Mouse (Mus musculus) heart, embryonic 14.5 days (tissue): Measurements from ENCODE around the gene Kcnab1. TPM values are rescaled to one million over a fixed set of nuclear protein-coding genes. Genes with fewer than 3 reads are reported as not detected.

Experiments
- ATAC-seq: fragments of 200-750 bp; cut with Nextera tagmentation; 2 replicates; pipeline ENCODE4 v1.8.0; 2017; ENCODE audit warnings: low read depth, moderate TSS enrichment; ENCODE audit not compliant: insufficient number of reproducible peaks, insufficient read depth, low FRiP score
- H3K27ac ChIP-seq, 2 experiments: fragments of 200-500 bp in 1 of 2; fragments of 300-500 bp in 1 of 2; sonication (generic) in 1 of 2; replicated peaks in 1 of 2; 2 replicates each; pipeline ENCODE4 v1.5.1; 2012 to 2014; ENCODE audit warnings: low read depth in 2 of 2, low read length in 2 of 2, control low read depth in 1 of 2, mild to moderate bottlenecking in 1 of 2, mixed read lengths in 1 of 2; ENCODE audit not compliant: control insufficient read depth in 1 of 2, insufficient read depth in 1 of 2
- H3K27me3 ChIP-seq: fragments of 300-500 bp; sonication (generic); 2 replicates; pipeline ENCODE4 v1.6.1; 2014; ENCODE audit warnings: mild to moderate bottlenecking, low read length, control low read depth; ENCODE audit not compliant: control insufficient read depth, insufficient read depth
- H3K36me3 ChIP-seq: fragments of 300-500 bp; sonication (generic); 2 replicates; pipeline ENCODE4 v1.6.1; 2014; ENCODE audit warnings: mild to moderate bottlenecking, control low read depth, low read length, mixed read lengths; ENCODE audit not compliant: control insufficient read depth, insufficient read depth
- H3K4me1 ChIP-seq, 2 experiments: fragments of 200-500 bp in 1 of 2; fragments of 300-500 bp in 1 of 2; sonication (generic) in 1 of 2; 2 replicates each; pipeline ENCODE4 v1.6.1; 2012 to 2014; ENCODE audit warnings: low read length in 2 of 2, control low read depth in 1 of 2, mixed read lengths in 1 of 2; ENCODE audit not compliant: control insufficient read depth in 2 of 2, insufficient read depth in 2 of 2
- H3K4me2 ChIP-seq: fragments of 300-500 bp; sonication (generic); 2 replicates; pipeline ENCODE4 v1.6.1; 2014; ENCODE audit warnings: mild to moderate bottlenecking, low read length
- H3K4me3 ChIP-seq, 2 experiments: fragments of 200-500 bp in 1 of 2; fragments of 300-500 bp in 1 of 2; sonication (generic) in 1 of 2; 2 replicates each; pipeline ENCODE4 v1.5.1; 2012 to 2014; ENCODE audit warnings: low read length in 2 of 2, mild to moderate bottlenecking in 2 of 2, control low read depth in 1 of 2, low read depth in 1 of 2, moderate library complexity in 1 of 2; ENCODE audit not compliant: control insufficient read depth in 1 of 2, insufficient read depth in 1 of 2
- H3K9ac ChIP-seq: fragments of 300-500 bp; sonication (generic); 2 replicates; pipeline ENCODE4 v1.6.1; 2014; ENCODE audit warnings: mild to moderate bottlenecking, low read length
- H3K9me3 ChIP-seq: fragments of 300-500 bp; sonication (generic); 2 replicates; pipeline ENCODE4 v1.6.1; 2016; ENCODE audit warnings: low read length, control low read depth; ENCODE audit not compliant: control insufficient read depth
- WGBS: fragments of 180-500 bp; shearing (Covaris S2); extraction: QIAGEN DNeasy Blood & Tissue Kit; methylation state at CpG from one replicate; pipeline ENCODE4 v1.1.7; 2014; 5-methylcytosine and 5-hydroxymethylcytosine counted together
- polyA plus RNA-seq: library from polyadenylated mRNA; unstranded; fragments of >200 nt; fragmentation: Nextera tagmentation; extraction: Ambion mirVana; gene quantifications from 2 replicates; pipeline ENCODE4 v1.2.1, GENCODE M21; 2014

Gene Kcnab1
- polyA plus RNA-seq, 1 experiment from 2014 or later, result 2.8 TPM

- H3K36me3 ChIP-seq, result no peaks in the 10 kb centered on the region
- no peak overlapping the region for H3K4me2 ChIP-seq
- no peak overlapping the region for H3K4me3 ChIP-seq
- H3K9ac ChIP-seq, result no peak overlapping the region
- no peak for ATAC-seq
- no peaks in the 10 kb centered on the region for H3K4me1 ChIP-seq
- H3K9me3 ChIP-seq, result no peaks in the 10 kb centered on the region
- H3K27ac ChIP-seq, result no peak overlapping the region
- no peaks in the 10 kb centered on the region for H3K27me3 ChIP-seq
- 64% methylated on average over 6 of the region's 6 CpGs for WGBS
These were observed 95.3 kb downstream of the Kcnab1 start for GRCm38 (mm10) chr3:65204356-65205075.

DNA sequence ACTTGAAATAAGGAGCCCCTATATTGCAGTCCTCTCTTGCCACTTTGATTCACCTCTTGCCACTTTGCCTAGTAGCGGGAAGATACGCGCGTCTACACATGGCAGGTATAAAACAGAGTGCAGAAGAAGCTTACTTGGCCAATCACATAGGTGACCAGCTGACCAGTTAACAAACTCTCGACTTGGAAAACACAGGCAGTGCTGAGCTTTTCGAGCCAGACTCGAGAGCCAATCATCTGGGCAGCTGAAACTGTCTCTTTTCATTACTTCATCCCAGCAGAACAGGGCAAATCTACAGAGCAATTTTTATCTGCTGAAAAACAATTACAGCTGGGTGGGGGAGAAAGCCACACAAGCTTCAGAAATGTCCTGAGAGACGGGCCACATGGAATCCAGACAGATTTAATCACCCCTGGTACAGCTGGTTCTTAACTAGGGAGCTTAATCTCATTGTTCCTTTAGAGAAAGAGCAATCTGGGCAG is 96.4 kb downstream of the Kcnab1 start:
- H3K27me3 ChIP-seq, result no peaks in the 10 kb centered on the region
- no peak overlapping the region for H3K4me2 ChIP-seq
- H3K4me1 ChIP-seq, result no peaks in the 10 kb centered on the region
- no peak overlapping the region for H3K9ac ChIP-seq
- H3K36me3 ChIP-seq, result no peaks in the 10 kb centered on the region
- no peak overlapping the region for H3K4me3 ChIP-seq
- no peaks in the 10 kb centered on the region for H3K9me3 ChIP-seq
- ATAC-seq, result no peak
- H3K27ac ChIP-seq, result no peak overlapping the region
- WGBS, result 64% methylated on average over 8 of the region's 8 CpGs

GRCm38 (mm10) chr3:65213725-65214124 is 104.5 kb downstream of the Kcnab1 start:
- Histone ChIP-seq H3K36me3 (no peaks in the 10 kb centered on the region), H3K27me3 (no peaks in the 10 kb centered on the region), H3K4me1 (peaks cover 7 to 8% of the 10 kb centered on the region in 2 experiments; a peak in 3 of 4 replicates), H3K4me3 (no peak overlapping the region), H3K27ac (no peak overlapping the region), H3K4me2 (no peak overlapping the region), H3K9ac (no peak overlapping the region), H3K9me3 (no peaks in the 10 kb centered on the region)
- no peak for ATAC-seq
- 65% methylated on average over 2 of the region's 2 CpGs for WGBS

DNA sequence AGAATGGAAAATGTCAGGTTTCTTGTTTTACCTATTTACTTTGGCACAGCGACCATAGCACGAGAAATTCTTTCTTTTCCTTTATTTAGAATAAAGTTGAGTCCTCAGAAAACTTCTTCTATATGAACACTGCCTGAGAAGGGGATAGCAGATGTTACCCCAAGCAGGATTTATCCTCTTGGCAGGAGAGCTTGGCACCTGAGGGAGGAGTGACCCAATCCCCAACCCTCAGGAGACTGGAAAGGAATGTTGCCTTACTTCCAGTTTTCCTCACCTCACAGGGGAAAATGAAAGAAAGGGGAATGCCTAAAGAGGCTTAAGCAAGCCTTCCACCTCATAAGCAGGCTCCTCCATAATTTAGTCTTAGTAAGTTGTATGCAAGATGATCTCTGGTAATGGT is 105.5 kb downstream of the Kcnab1 start:
- Histone ChIP-seq H3K4me3 (no peak overlapping the region), H3K4me2 (no peak overlapping the region), H3K36me3 (no peaks in the 10 kb centered on the region), H3K27me3 (no peaks in the 10 kb centered on the region), H3K4me1 (peaks cover 7 to 8% of the 10 kb centered on the region in 2 experiments; a peak in 3 of 4 replicates), H3K9ac (no peak overlapping the region), H3K27ac (no peak overlapping the region), H3K9me3 (no peaks in the 10 kb centered on the region)
- no peak for ATAC-seq
- 78% methylated on average over 2 of the region's 2 CpGs for WGBS

DNA sequence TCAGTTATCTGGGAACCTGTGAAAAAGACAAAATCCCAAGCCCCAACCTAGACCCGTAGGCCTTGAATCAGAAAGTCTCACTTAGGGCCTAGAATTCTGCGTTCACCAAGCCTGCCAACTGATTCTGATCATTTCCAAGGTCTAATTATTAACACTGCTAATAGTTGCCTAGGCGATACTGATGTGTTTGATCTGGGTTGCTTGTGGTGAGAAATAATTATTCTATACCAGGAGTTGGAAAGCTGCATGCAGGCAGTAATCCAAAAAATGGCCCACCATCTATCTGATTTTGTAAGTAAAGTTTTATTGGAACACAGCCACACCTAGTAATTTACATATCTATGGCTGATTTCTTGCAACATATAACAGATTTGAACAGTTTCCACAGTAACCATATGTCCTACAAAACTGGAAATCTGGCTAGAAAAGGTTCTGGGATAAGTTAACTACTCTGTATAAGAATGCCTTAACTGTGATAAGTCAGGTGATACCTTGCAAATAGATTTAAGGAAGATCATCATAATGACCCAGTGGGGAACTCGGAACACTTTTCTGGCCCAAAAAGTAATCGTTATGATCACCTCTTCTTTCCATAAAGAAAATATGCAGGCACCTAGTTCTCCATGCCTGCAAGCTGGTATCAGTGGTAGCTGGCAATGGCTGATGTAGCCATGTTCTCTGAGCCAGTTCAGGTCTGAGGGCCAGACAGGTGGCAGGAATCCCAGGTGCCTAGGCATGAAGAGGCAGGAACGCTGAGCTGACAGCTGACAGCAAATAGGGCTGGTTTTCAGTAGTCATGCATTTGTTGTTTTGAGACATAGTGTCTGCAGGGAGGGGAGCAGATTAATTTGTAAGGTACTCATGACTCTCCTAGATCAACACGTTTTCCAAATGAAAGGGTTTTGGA is 108.7 kb downstream of the Kcnab1 start:
- Histone ChIP-seq H3K4me2 (no peak overlapping the region), H3K4me3 (no peak overlapping the region), H3K36me3 (no peaks in the 10 kb centered on the region), H3K9ac (no peak overlapping the region), H3K4me1 (peaks cover 7 to 8% of the 10 kb centered on the region in 2 experiments; a peak in 3 of 4 replicates), H3K27me3 (no peaks in the 10 kb centered on the region), H3K27ac (no peak overlapping the region), H3K9me3 (no peaks in the 10 kb centered on the region)
- 81% methylated on average over 7 of the region's 7 CpGs for WGBS
- no peak for ATAC-seq

GRCm38 (mm10) chr3:65220287-65220686 is 111.1 kb downstream of the Kcnab1 start:
- H3K27me3 ChIP-seq, result no peaks in the 10 kb centered on the region
- H3K9me3 ChIP-seq, result no peaks in the 10 kb centered on the region
- no peak overlapping the region for H3K4me3 ChIP-seq
- no peaks in the 10 kb centered on the region for H3K36me3 ChIP-seq
- no peak overlapping the region for H3K4me2 ChIP-seq
- H3K4me1 ChIP-seq, result peaks cover 7 to 8% of the 10 kb centered on the region in 2 experiments; a peak in 3 of 4 replicates
- H3K27ac ChIP-seq, result no peak overlapping the region
- no peak for ATAC-seq
- no peak overlapping the region for H3K9ac ChIP-seq

DNA sequence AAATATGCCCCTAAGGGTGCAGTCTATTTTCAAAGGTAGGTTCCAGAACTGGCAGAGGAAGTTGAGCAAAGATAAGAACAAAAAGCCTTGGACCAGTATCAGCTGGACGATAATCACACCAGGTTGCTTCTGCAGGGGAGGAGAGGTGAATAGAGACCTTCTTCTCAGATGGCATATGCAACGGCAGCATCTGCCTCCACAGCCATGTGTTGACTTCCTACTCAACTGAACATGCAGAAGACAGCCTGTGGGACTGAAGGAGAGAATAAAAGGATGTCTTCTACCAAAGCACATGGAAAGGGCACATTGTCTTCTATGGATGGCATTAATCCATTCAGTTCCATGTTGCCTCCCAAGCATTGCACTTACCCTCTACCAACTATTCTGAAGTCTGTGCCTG is 114.5 kb downstream of the Kcnab1 start:
- Histone ChIP-seq H3K4me1 (no peaks in the 10 kb centered on the region), H3K27ac (no peak overlapping the region), H3K9me3 (no peaks in the 10 kb centered on the region), H3K36me3 (no peaks in the 10 kb centered on the region), H3K4me3 (no peak overlapping the region), H3K4me2 (no peak overlapping the region), H3K27me3 (no peaks in the 10 kb centered on the region), H3K9ac (no peak overlapping the region)
- ATAC-seq, result no peak
- 65% methylated on average over 2 of the region's 2 CpGs for WGBS
